Mouse (Mus musculus): ENCODE data around the gene Aif1. TPM values are rescaled to one million over a fixed set of nuclear protein-coding genes. Genes with fewer than 3 reads are reported as not detected.
"Not testable (repeated sequence)": the region's sequence is repeated elsewhere in the genome, so short reads cannot be mapped to it uniquely, and the experiment has no call there.

Gene Aif1
- total RNA-seq, 1 experiment from 2014 or later, result 5.4 TPM

- ATAC-seq (replicated peaks; ENCODE audit: low read depth, poor library complexity, severe bottlenecking), result not testable (repeated sequence)
These were observed 52.6 kb downstream of the Aif1 start for GRCm38 (mm10) chr17:35123287-35123686.

GRCm38 (mm10) chr17:35121871-35122303 is 54.0 kb downstream of the Aif1 start, which contains the start of gene Csnk2b:
Csnk2b (minus strand) TSS chr17:35122053.
- peak; percentile 12 for ATAC-seq (replicated peaks; ENCODE audit: low read depth, poor library complexity, severe bottlenecking)

GRCm38 (mm10) chr17:35121143-35121799 is 54.6 kb downstream of the Aif1 start, which contains the start of gene Gpank1:
Gpank1 (plus strand) TSS chr17:35121455.
- ATAC-seq (replicated peaks; ENCODE audit: low read depth, poor library complexity, severe bottlenecking), result peak; percentile 92

Other genes with a start within 250 kb of the Aif1 start
- gene Neu1, start 244.8 kb downstream of the Aif1 start, total RNA-seq (2017), result 3.4 and 5.0 TPM in 2 replicates
- gene Hspa1b, start 216.8 kb downstream of the Aif1 start, total RNA-seq (2017), result 79.3 and 84.3 TPM in 2 replicates
- not detected in 2 replicates for gene Gm20481, start 206.2 kb downstream of the Aif1 start, total RNA-seq (2017)
- gene Hspa1a, start 203.9 kb downstream of the Aif1 start, total RNA-seq (2017), result 33.5 and 47.4 TPM in 2 replicates
- 0.63 TPM in 1 of 2 replicates, not detected in the other for gene Hspa1l, start 203.4 kb downstream of the Aif1 start, total RNA-seq (2017)
- gene Lsm2, start 194.2 kb downstream of the Aif1 start, total RNA-seq (2017), result 26.9 and 34.1 TPM in 2 replicates
- 174 and 210 TPM in 2 replicates for gene Vars, start 175.1 kb downstream of the Aif1 start, total RNA-seq (2017)
- 0.32 TPM in 1 of 2 replicates, not detected in the other for gene Vwa7, start 159.5 kb downstream of the Aif1 start, total RNA-seq (2017)
- 1.2 and 4.4 TPM in 2 replicates for gene Sapcd1, start 148.1 kb downstream of the Aif1 start, total RNA-seq (2017)
- gene Msh5, start 129.3 kb downstream of the Aif1 start, total RNA-seq (2017), result 3.8 and 4.2 TPM in 2 replicates
- gene Clic1, start 126.1 kb downstream of the Aif1 start, total RNA-seq (2017), result 214 and 220 TPM in 2 replicates
- 21.3 and 26.7 TPM in 2 replicates for gene Ddah2, start 117.0 kb downstream of the Aif1 start, total RNA-seq (2017)
- not detected in 2 replicates for gene Ly6g6c, start 110.7 kb downstream of the Aif1 start, total RNA-seq (2017)
- not detected in 2 replicates for gene Mpig6b, start 109.9 kb downstream of the Aif1 start, total RNA-seq (2017)
- gene Ly6g6e, start 99.2 kb downstream of the Aif1 start, total RNA-seq (2017), result not detected in 2 replicates
- gene Ly6g6d, start 98.0 kb downstream of the Aif1 start, total RNA-seq (2017), result not detected in 2 replicates
- not detected in 2 replicates for gene Ly6g6f, start 90.5 kb downstream of the Aif1 start, total RNA-seq (2017)
- 33.1 and 38.8 TPM in 2 replicates for gene Abhd16a, start 86.8 kb downstream of the Aif1 start, total RNA-seq (2017)
- gene Ly6g5c, start 67.8 kb downstream of the Aif1 start, total RNA-seq (2017), result not detected in 2 replicates
- gene Ly6g5b, start 60.6 kb downstream of the Aif1 start, total RNA-seq (2017), result not detected in 2 replicates
- 39.5 and 50.1 TPM in 2 replicates for gene Gpank1, start 54.6 kb downstream of the Aif1 start, total RNA-seq (2017)
- 286 and 306 TPM in 2 replicates for gene Csnk2b, start 54.0 kb downstream of the Aif1 start, total RNA-seq (2017)
- 6.3 and 8.2 TPM in 2 replicates for gene D17H6S53E, start 49.7 kb downstream of the Aif1 start, total RNA-seq (2017)
- not detected in 2 replicates for gene Apom, start 44.0 kb downstream of the Aif1 start, total RNA-seq (2017)
- gene Bag6, start 40.9 kb downstream of the Aif1 start, total RNA-seq (2017), result 58.8 and 103 TPM in 2 replicates
- 74.7 and 110 TPM in 2 replicates for gene Prrc2a, start 11.2 kb downstream of the Aif1 start, total RNA-seq (2017)
- 44.3 and 51.6 TPM in 2 replicates for gene Lst1, start 12.4 kb upstream of the Aif1 start, total RNA-seq (2017)
- gene Ltb, start 18.4 kb upstream of the Aif1 start, total RNA-seq (2017), result 1.1 and 1.8 TPM in 2 replicates
- 9.4 and 11.3 TPM in 2 replicates for gene Tnf, start 25.9 kb upstream of the Aif1 start, total RNA-seq (2017)
- gene Lta, start 29.3 kb upstream of the Aif1 start, total RNA-seq (2017), result not detected in 2 replicates
- not detected in 2 replicates for gene Gm16181, start 44.8 kb upstream of the Aif1 start, total RNA-seq (2017)
- gene Atp6v1g2, start 57.6 kb upstream of the Aif1 start, total RNA-seq (2017), result 1.6 and 1.8 TPM in 2 replicates
- 5.2 and 7.0 TPM in 2 replicates for gene Nfkbil1, start 59.7 kb upstream of the Aif1 start, total RNA-seq (2017)
- gene Ddx39b, start 65.7 kb upstream of the Aif1 start, total RNA-seq (2017), result 199 and 218 TPM in 2 replicates
- gene H2-D1, start 86.7 kb upstream of the Aif1 start, total RNA-seq (2017), result 427 and 466 TPM in 2 replicates
- 0.05 TPM in 1 of 2 replicates, not detected in the other for gene H2-Q1, start 144.3 kb upstream of the Aif1 start, total RNA-seq (2017)
- gene H2-Q2, start 166.2 kb upstream of the Aif1 start, total RNA-seq (2017), result not detected in 2 replicates
- gene H2-Q4, start 203.5 kb upstream of the Aif1 start, total RNA-seq (2017), result 53.3 and 55.3 TPM in 2 replicates
- gene H2-Q6, start 248.8 kb upstream of the Aif1 start, total RNA-seq (2017), result 78.6 and 82.7 TPM in 2 replicates